Mouse (Mus musculus) CD4-positive helper T cell, adult 2 months (primary cell): ENCODE results near the gene Ilf3.
"Not testable (repeated sequence)": the region's sequence is repeated elsewhere in the genome, so short reads cannot be mapped to it uniquely, and the experiment has no call there.

Source experiments
- DNase-seq: peaks from one replicate; pipeline ENCODE4 v3.0.0-alpha.2; 2012; ENCODE audit warnings: low read depth, missing footprints, low spot score

The Ilf3 gene

DNA sequence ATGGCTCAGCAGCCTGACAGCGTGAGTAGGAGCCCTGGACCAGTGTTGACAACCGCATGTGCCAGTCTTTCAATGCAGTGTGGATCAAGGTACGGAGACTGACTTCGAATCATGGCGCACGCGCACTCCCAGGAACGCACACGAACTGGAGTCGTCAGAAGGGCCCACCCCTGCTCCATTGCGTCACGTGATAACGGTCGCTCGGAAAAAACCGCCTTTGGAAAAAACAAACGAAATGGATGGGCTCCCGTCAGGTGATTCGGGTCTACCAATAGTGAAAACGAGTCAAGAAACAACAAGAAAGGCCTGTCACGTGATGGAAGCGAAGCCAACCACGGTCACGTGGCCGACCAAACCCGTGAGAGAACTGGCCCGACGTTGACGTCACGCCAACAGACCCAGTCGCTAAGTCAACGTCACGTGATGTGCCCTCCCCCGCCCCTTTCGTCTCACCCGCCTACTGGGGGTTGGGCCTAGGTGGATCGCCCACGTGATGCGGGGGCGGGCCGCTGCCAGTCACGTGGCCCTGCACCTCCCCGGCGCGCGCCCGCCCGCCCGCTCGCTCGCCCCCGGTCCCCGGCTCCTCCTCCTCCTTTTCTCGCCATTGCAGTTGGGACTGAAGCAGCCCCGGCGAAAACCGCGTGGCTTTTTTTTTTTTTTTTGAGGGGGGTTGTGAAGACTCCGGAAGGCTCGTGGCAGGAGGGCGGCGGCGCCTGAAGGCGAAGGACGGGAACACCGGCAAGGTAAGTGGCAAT lies at the start of gene Ilf3:
Gene Ilf3, plus strand, starts transcription at position 515 of the 755 bp plus-strand sequence.
- peak; percentile 100 for DNase-seq

DNA sequence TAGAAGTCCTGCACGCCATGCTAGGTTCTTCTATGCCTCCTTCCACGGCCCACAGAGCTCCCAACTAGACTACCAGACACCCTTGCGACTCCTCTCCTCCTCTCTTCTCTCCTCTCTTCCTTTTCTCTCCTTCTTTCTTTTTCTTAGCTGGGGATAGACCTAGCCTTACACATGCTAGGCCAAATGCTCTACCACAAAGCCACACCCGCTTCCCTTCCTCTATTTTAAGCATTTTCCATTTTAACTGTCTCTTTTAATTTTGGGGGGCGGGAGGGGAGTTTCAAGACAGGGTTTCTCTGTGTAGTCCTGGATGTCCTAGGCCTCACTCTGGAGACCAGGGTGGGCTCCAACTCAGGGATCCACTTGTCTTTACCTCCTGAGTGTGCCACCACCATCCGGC lies 48.9 kb upstream of the Ilf3 start:
- no peak for DNase-seq

DNA sequence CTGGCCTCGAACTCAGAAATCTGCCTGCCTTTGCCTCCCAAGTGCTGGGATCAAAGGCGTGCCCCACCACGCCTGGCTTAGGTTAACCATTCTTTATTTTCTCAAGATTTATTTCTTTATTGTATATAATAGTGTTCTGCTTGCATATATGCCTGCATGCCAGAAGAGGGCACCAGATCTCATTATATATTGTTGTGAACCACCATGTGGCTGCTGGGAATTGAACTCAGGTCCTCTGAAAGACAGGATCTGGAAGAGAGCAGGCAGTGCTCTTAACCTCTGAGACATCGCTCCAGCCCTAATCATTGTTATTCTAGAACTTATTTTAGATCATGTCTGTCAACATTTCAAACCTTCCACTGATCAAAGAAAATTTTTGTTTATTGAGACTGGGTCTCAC lies 48.2 kb upstream of the Ilf3 start:
- no peak for DNase-seq

DNA sequence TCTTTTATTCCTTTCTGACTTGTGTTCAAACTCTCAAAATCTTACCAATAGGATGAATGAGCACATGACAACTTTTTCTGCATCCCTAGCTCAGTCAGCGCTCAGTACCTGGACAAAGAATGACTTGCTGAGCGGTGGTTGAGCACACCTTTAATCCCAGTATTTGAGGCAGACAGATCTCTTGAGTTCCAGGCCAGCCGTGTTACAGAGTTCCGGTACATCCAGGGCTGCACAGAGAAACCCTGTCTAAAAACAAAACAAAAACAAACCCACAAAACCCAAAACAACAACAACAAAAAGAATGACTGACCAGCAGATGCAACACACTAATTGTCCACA lies 47.4 kb upstream of the Ilf3 start:
- DNase-seq = no peak

DNA sequence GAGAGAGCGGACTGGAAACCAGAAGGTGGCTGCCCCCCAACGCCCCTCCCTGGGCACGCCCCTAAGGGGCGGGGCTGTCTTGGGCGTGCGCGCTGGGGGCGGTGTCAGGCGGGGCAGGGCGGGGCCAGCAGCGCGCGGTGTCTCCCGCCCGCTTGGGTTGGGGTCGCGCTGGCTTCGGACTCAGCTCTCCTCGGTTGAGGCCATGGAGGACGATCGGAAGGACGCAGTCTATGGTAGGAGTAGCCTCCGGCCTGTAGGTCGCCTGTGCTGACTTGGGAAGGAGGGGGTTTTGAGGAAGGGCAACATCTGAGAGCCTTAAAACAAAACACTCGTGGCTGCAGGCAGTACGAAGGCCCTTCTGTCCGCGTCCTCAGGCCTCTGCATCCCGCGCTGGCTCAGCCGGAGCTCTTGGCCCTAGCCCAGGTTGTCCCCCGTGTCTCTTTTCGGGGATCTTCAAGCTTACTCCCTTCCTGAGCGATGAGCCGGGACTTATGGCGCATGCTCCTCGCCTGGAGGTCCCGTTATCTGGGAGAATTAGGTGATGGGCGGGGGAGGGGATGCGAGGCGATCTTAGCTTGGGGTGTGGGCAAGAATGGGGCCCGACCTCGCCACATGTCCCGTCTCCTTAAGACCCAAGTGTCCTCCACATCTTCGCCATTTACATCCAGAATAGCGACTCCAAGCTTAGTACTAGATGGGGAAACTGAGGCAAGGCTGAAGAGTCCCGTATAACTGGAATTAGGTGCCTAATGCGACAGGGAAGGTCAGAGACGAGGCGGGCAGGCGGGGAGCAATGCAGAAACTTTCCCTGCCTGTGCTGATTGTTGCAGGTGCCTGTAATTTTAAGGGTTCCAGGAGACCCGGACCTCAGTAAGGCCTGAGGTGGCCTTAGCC lies 46.8 kb upstream of the Ilf3 start, which contains the start of gene Slc44a2:
Gene Slc44a2, plus strand, starts transcription at position 80 of the 894 bp plus-strand sequence.
- DNase-seq = peak; percentile 87

DNA sequence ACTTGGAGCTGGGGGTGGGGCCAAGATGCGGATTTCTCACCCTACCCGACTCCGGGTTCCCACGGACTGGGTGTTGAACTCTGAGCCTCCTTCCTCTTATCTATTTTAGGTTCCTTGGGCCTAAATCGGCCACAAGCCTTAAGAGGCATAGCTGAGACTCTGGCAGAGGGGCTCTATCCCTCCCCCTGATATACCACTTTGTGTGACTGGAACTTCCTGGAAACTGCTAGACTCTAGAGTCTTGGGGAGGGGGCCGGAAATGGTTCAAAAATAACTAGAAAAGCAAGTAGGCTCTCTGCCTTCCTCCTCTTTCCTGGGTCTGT lies 46.2 kb upstream of the Ilf3 start:
- peak; percentile 82 for DNase-seq

DNA sequence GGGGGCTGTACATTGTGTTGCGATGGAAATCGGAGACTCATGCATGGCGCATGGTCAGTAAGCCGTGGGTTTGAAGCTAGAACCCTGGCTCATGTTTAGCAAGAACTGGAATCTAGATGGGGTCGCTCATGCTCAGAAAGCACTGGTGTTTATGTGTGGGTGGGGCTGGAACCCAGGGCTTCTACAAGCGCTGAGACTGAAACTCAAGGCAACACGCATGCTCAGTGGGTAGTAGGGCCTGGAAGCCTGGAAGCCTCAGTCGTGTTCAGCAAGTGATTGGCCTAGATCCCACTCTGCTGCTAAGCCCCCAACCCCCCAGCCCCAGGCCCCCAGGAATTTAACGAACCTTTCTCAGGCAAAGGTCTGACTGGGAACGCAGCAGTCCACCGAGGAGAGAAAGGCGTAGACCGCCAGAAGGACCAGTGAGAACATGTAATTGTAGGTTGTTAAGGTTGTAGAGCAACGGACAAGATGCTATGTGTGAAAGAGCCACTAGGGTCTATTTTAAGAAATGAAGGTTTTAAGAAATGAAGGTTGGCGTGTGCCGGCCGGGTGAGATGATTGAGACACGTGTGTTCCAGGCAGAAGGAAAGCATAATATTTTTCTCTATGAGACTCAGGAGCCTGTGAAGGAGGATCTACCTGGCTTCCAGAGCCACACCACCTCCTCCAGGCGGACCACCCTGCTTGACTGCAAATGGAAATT lies 45.3 kb upstream of the Ilf3 start:
- peak; percentile 73 for DNase-seq

DNA sequence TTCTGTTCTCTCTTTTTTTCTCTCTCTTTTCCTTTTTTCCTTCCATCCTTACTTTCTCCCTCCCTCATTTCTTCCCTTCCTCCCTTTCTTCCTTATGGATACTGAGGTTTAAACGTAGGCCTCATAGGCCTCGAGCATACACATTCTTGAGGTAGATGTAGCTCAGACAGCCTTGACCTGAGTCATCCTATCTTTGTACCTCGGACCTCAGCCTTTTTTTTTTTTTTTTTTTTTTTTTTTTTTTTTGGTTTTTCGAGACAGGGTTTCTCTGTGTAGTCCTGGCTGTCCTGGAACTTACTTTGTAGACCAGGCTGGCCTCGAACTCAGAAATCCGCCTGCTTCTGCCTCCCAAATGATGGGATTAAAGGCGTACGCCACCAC lies 44.8 kb upstream of the Ilf3 start:
- not testable (repeated sequence) for DNase-seq

DNA sequence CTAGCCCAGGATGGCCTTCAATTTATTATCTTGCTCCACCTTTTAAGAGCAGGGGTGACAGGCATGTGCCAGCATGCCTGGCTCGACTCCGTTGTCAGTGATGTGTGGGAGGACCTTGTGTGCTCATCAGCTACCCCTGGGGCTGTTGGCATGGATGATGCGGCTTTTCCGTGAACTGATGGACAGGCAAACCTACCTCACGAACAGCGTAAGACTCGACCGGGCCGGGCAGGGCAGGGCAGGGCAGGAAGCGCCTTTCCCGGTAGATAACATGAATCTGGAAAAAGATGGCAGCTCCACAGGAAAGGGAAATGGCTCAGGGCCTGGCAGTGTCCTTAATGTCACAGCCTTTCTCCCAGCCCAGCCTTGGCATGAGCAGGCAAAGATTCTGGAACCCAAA lies 43.4 kb upstream of the Ilf3 start:
- peak; percentile 44 for DNase-seq

DNA sequence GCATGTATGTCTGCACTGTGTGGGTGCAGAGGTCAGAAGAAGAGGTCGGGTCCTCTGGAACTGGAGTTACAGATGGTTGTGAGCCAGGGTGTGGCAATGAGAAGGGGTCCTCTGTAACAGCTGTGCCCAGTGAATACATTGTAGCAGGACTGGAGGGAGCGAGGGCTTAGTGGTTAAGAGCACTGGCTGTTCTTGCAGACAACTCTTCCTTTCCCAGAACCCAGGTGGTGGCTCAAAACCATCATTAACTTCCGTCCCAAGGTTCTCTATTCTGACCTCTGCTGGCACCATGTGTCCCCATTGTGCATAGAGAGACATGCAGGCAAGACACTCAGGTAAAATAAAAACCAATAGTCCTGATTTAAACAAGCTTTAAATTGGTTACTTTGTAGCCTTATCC lies 40.1 kb upstream of the Ilf3 start:
- DNase-seq = no peak

DNA sequence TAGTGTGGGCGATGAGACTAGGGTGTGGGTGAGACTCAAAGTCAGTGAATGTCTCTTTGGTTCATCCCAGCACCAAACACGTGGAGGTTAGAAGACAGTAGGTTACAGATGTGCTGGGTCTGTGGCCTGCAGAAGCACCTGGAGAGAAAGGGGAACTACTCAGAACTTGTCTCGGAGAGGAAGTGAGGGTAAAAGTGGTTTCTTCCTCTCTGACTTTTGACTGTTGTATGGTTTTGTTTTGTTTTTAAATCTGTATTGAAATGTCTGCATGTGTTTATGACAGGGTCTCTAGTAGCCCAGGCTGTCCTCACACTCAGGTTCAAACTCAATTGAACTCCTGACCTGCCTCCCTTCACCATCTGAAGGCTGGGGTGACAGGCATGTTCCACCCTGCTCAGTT lies 39.6 kb upstream of the Ilf3 start:
- DNase-seq = peak; percentile 82

DNA sequence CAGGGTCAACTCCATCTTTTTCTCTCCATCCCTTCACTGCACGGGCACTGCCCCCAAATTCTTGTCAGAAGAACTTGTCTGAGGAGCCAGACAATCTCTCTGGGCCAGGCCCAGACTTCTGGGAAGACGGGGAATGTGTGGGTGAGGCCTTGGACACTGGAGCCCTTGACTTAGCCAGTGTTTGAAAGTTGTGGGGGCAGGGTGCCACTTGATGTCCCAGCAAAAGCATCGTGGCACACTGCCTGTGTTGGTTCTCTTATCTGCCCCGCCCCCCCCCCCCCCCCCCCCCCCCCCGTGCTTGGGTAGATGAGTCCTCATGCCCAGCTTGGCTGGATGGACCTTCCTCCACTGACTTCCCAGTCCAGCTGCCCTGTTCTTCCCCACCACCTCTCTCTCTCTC lies 38.6 kb upstream of the Ilf3 start:
- DNase-seq = no peak

DNA sequence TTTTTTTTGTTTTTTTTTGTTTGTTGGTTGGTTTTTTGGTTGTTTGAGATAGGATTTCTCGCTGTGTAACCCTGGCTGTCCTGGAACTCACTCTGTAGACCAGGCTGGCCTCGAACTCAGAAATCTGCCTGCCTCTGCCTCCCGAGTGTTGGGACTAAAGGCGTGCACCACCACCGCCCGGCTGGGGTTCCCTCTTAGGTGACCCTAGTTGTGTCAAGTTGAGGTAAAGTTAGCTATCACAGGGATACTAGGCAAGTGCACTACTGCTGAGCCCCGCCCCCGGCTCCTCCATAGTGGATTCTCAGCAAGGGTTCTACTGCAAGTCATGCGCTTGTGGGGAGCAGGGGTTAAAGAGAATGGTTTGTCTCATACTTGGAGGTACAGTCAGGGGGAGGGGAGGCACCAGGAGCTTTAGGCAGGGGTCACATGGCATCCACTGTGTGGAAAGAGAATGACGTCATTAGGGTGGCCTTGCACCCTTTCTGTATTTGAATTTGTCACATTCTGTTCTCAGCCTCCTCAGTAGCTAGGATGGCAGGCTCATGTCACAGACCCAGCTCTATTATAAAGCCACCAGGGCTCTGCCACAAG lies 37.9 kb upstream of the Ilf3 start:
- peak; percentile 64 for DNase-seq

DNA sequence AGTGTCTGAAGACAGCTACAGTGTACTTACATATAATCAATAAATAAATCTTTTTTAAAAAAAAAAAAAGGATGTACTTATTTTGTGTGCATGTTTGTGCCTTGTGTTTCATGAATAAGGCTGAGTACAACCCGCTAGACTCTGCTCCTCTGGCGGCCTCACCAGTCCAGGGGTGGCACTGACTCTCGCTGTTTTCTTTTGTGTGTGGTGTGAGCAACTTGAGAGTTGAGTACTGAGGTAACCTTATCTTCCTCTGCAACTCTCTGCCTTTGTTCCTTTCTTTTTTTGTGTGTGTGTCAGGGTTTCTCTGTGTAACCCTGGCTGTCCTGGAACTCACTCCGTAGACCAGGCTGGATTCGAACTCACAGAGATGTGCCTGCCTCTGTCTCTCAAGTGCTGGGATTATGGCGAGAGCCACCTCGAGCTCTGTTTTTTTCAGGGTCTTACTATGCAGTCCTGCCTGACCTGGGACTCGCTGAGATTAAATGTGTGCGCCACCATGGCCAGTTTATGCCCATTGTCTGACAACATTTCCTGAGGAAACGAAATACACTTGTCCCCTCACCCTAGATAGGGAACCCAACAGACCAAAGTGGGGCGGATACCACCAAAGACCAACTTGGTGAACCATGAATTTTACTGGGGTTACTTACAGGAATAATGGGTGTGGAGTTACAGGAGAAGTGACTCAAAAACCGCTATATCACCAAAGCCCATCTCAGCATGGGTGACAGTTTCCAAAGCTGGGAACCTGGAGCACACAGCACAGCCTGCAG lies 36.1 kb upstream of the Ilf3 start:
- peak; percentile 30 for DNase-seq

DNA sequence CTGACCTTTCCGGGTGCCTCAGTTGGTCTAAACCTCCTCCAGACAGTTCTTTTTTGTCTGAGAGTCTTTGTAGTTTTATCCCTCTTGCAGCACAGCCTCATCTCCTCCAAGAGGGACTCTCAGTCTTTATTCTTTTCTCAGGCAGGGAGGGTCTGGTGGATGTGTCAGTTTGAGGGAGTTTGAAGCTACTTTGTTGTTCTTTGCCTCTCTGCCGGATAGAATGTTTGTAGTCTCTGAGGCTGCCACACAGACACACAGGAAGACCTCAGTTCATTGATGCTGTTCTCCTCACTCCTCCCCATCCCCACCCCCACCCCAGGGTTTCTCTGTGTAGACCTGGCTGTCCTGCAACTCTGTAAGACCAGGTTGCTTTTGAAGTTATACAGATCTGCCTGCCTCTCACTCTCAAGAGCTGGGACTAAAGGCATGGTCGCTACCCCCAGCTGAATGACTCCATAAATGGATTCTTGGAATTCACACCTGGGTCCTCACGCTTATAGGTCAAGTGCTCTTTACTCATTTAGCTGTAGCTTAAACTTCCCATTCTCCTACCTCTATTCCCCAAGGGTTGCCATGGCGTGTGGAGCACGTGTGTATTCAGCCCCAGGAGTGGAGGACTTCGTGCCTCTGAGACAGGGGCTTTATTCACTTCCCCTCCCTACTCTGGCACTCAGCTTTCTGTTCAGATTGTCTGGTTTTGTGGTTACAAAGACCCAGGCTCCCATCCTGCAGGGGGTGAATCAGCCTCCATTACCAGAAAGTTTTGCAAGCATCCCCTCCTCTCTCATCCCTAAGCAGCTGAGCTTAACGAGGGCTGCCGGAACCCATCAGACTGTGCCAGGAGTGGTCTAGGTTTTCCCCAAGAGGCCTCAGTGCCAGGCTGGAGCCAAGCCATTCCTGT lies 35.3 kb upstream of the Ilf3 start:
- DNase-seq = peak; percentile 69

DNA sequence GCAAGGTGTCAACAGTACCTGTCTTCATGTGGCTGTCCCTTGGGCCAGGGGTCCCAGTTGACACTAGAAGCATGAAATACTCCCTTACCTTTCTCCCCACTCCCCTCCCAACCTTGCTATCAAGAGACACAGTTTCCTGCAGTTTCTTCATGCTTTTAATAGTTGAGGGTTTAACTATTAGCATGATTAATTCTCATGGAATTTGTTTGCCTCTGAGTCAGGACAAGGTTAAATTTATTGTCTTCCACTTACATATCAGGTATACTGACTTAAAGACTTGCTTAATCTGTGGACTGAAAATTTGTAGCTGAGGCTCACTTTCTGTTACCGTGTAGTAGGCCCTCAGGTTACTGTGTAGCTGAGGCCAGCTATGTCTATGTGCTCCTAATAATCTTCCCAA lies 34.1 kb upstream of the Ilf3 start:
- DNase-seq = no peak

DNA sequence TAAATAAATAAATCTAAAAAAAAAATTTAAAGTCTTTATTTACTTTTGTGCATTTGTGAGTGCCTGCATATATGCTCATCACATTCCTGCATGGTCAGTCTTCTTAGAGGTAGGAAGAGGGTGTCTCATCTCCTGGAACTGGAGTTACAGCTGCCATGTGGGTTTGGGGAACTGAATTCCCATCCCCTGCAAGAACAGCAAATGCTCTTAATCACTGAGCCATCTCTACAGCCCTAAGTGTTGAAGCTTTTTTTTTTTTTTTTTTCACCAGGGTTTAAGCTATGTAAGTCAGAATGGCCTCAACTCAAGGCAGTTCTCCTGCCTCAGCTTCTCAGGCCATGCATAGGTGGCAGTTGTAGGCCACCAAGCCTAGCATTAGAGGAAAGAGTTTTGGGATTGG lies 32.9 kb upstream of the Ilf3 start:
- no peak for DNase-seq

DNA sequence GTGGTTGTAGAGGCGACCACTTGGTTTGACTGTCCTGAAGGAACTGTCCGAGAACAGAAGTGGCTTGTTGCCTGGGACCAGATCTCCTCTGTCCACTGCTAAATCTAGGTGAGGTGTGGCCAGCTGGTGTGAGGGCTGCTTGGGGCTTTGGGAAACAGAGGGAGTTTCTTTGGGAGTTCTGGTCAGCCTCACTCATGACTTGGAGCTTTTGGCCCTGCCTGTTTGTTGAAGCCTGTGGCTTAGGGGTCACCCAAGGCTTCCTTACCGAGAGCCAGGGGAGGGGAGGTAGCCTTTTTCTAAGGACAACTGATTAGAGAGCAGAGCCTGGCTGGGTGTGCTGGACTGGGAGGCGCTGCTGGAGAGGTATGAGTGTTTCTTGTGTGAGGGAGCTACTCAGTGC lies 32.3 kb upstream of the Ilf3 start:
- DNase-seq = no peak

DNA sequence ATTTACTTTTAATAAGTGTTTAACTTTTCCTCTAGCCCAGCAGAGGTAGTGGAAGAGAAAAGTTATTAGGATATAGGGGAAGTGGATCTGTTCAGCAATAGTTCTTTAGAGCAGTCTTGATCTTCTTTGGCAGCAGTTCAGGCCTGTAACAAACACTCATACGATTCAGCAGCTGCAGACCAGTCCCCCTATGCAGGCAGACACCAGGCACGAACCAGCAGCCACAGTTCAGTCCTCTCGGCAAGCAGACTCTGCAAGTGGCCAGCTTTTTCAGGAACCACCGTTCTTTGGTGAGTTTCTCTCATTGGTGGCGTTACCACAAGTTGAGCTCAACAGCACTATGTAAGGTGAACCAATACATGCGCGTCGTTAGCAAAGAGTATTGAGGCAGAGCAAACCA lies 31.2 kb upstream of the Ilf3 start:
- no peak for DNase-seq

DNA sequence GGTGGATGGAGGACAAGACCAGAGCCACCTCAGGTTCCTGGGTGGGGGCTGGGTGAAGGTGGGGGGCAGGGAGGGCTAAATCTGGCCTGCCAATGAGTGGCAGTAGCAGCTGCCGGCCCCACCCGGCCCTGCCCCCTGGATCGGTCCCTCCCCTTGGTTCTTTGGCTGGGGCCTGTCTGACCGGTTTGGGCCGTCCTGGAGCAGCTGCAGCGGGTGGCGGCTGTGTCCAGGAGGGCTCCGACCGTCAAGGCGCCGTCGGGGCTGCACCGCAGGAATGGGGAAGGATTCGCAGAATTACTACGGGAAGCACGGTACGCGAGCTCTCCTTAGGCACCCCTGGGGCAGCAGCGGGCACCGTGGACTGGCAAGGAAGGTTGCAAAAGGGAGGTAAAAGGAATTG lies 30.0 kb upstream of the Ilf3 start:
- no peak for DNase-seq
